Mouse (Mus musculus) lung, embryonic 16.5 days (tissue): Measurements from ENCODE around the gene Pla2g10. TPM values are rescaled to one million over a fixed set of nuclear protein-coding genes. Genes with fewer than 3 reads are reported as not detected.
"Not testable (repeated sequence)": the region's sequence is repeated elsewhere in the genome, so short reads cannot be mapped to it uniquely, and the experiment has no call there.

Experiments used
- ATAC-seq: fragments of 200-750 bp; cut with Nextera tagmentation; 2 replicates; pipeline ENCODE4 v1.8.0; 2017; ENCODE audit warnings: low read depth, mild to moderate bottlenecking, moderate library complexity
- H3K27ac ChIP-seq: fragments of 300-500 bp; sonication (generic); 2 replicates; pipeline ENCODE4 v1.5.1; 2014; ENCODE audit warnings: mild to moderate bottlenecking, control low read depth, low read length
- H3K27me3 ChIP-seq: fragments of 300-500 bp; sonication (generic); 2 replicates; pipeline ENCODE4 v1.6.1; 2014; ENCODE audit warnings: low read depth, low read length, mixed read lengths; ENCODE audit not compliant: control insufficient read depth, insufficient read depth
- H3K36me3 ChIP-seq: fragments of 300-500 bp; sonication (generic); 2 replicates; pipeline ENCODE4 v1.6.1; 2014; ENCODE audit warnings: low read length; ENCODE audit not compliant: control insufficient read depth, insufficient read depth
- H3K4me1 ChIP-seq: fragments of 300-500 bp; sonication (generic); replicated peaks from 2 replicates; pipeline ENCODE4 v1.6.1; 2014; ENCODE audit warnings: low read length, mixed read lengths; ENCODE audit not compliant: control insufficient read depth, insufficient read depth
- H3K4me2 ChIP-seq: fragments of 300-500 bp; sonication (generic); 2 replicates; pipeline ENCODE4 v1.6.1; 2014; ENCODE audit warnings: low read depth, low read length, control low read depth
- H3K4me3 ChIP-seq: fragments of 300-500 bp; sonication (generic); 2 replicates; pipeline ENCODE4 v1.5.1; 2014; ENCODE audit warnings: mild to moderate bottlenecking, low read length, control low read depth
- H3K9ac ChIP-seq: fragments of 300-500 bp; sonication (generic); 2 replicates; pipeline ENCODE4 v1.6.1; 2014; ENCODE audit warnings: low read length, control low read depth
- H3K9me3 ChIP-seq: fragments of 300-500 bp; sonication (generic); 2 replicates; pipeline ENCODE4 v1.6.1; 2016; ENCODE audit warnings: low read length; ENCODE audit not compliant: control insufficient read depth
- WGBS: fragments of 180-500 bp; shearing (Covaris S2); extraction: QIAGEN DNeasy Blood & Tissue Kit; methylation state at CpG from one replicate; pipeline ENCODE4 v1.1.7; 2014; 5-methylcytosine and 5-hydroxymethylcytosine counted together
- polyA plus RNA-seq: library from polyadenylated mRNA; unstranded; fragments of >200 nt; fragmentation: Nextera tagmentation; extraction: Ambion mirVana; gene quantifications from 2 replicates; pipeline ENCODE4 v1.2.1, GENCODE M21; 2015

The Pla2g10 gene
- 4.0 TPM in 2 replicates for polyA plus RNA-seq

- H3K27ac ChIP-seq: no peak within 1 kb of the TSS
- H3K9me3 ChIP-seq: no peaks in the 10 kb centered on the region
- H3K4me2 ChIP-seq: peak within 1 kb of the TSS; percentile 28
- peaks cover 2% of the 10 kb centered on the region; the same call in 1 of the 2 replicates for H3K4me1 ChIP-seq
- no peaks in the 10 kb centered on the region for H3K36me3 ChIP-seq
- no peak within 1 kb of the TSS for H3K9ac ChIP-seq
- 0 out of 2 replicates have a peak, but pooled peaks have one; percentile 36 for ATAC-seq
- 10% methylated on average over 26 of the region's 26 CpGs for WGBS
- H3K4me3 ChIP-seq: no peak within 1 kb of the TSS
- H3K27me3 ChIP-seq: no peaks in the 10 kb centered on the region
These were observed at the start of gene Pla2g10 for GRCm38 (mm10) chr16:13730285-13731255. Gene Pla2g10 (minus strand): TSS chr16:13730983.

DNA sequence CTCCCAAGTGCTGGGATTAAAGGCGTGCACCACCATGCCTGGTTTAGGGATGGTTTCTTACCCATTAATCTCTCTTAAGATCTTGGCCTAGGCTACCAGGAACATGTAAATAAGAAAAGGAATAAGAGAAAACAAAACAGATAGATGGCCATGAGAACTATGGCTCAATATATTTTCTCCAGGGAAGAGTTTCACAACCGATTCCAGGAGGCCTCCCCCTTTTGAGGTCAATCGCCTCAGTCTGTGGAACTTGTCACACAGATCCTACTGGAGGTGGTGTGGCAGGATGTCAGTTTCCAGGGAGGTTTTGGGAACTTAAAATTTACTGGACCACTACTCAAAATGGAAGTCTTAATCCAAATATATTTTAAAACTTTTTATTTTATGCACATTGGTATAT is 43.9 kb upstream of the Pla2g10 start:
- not testable (repeated sequence) for H3K9me3 ChIP-seq, H3K9ac ChIP-seq, ATAC-seq, H3K36me3 ChIP-seq, H3K4me3 ChIP-seq, H3K27me3 ChIP-seq, H3K4me1 ChIP-seq, H3K27ac ChIP-seq, H3K4me2 ChIP-seq
- WGBS: 78% methylated on average over 3 of the region's 3 CpGs

GRCm38 (mm10) chr16:13774011-13774410 is 43.2 kb upstream of the Pla2g10 start:
- ATAC-seq, H3K4me2 ChIP-seq: not testable (repeated sequence)
- 59% methylated on average over 2 of the region's 2 CpGs for WGBS

DNA sequence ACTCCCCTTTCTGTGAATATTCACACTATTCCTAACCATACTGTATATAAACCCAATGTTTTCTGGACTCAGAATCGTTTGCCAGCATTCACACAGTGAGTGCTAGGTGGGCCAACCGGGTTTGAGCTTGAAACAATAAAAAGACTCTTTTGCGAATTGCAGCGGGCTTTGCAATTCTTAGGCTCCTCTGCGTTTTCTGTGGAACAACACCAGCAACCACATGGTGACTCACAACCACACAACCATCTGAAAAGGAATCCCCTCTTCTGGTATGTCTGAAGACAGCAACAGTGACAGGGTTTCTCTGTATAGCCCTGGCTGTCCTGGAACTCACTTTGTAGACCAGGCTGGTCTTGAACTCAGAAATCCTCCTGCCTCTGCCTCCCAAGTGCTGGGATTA is 41.3 kb upstream of the Pla2g10 start:
- not testable (repeated sequence) for H3K4me3 ChIP-seq, H3K36me3 ChIP-seq, ATAC-seq, H3K27me3 ChIP-seq, H3K9ac ChIP-seq, H3K4me2 ChIP-seq, H3K27ac ChIP-seq, H3K9me3 ChIP-seq, H3K4me1 ChIP-seq
- 82% methylated on average over 5 of the region's 5 CpGs for WGBS

More at GRCm38 (mm10) chr16:13774011-13774410, 43.2 kb upstream of the Pla2g10 start:
- H3K9ac ChIP-seq, H3K36me3 ChIP-seq, H3K4me1 ChIP-seq, H3K4me3 ChIP-seq, H3K27ac ChIP-seq, H3K27me3 ChIP-seq, H3K9me3 ChIP-seq: not testable (repeated sequence)

GRCm38 (mm10) chr16:13771603-13772002 is 40.8 kb upstream of the Pla2g10 start:
- 58% methylated on average over 4 of the region's 4 CpGs for WGBS
- not testable (repeated sequence) for H3K4me2 ChIP-seq, H3K4me3 ChIP-seq, H3K9ac ChIP-seq, ATAC-seq, H3K27me3 ChIP-seq, H3K36me3 ChIP-seq, H3K4me1 ChIP-seq, H3K9me3 ChIP-seq, H3K27ac ChIP-seq

- Histone ChIP-seq H3K9ac (no peak overlapping the region), H3K9me3 (no peaks in the 10 kb centered on the region), H3K4me1 (no peaks in the 10 kb centered on the region), H3K36me3 (no peaks in the 10 kb centered on the region), H3K4me2 (no peak overlapping the region), H3K27ac (no peak overlapping the region), H3K27me3 (no peaks in the 10 kb centered on the region), H3K4me3 (no peak overlapping the region)
- no peak for ATAC-seq
These were observed 35.6 kb upstream of the Pla2g10 start for GRCm38 (mm10) chr16:13766367-13766766.

GRCm38 (mm10) chr16:13764519-13764918 is 33.7 kb upstream of the Pla2g10 start:
- Histone ChIP-seq H3K4me1 (no peaks in the 10 kb centered on the region), H3K4me3 (no peak overlapping the region), H3K9me3 (no peaks in the 10 kb centered on the region), H3K4me2 (no peak overlapping the region), H3K27ac (no peak overlapping the region), H3K36me3 (no peaks in the 10 kb centered on the region), H3K27me3 (no peaks in the 10 kb centered on the region), H3K9ac (no peak overlapping the region)
- WGBS: 80% methylated on average over 3 of the region's 3 CpGs
- ATAC-seq: no peak

DNA sequence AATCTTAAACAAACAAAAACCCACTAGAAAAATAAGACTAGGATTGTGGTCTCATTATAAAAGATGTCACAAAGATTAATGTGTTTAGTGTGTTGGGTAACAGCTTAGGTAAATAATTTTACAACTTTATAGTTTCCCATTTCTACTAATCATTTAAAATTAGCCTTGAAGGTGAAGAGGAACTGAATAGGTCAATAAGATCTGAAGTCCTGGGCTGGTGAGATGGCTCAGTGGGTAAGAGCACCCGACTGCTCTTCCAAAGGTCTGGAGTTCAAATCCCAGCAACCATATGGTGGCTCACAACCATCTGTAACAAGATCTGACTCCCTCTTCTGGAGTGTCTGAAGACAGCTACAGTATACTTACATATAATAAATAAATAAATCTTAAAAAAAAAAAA is 32.0 kb upstream of the Pla2g10 start:
- not testable (repeated sequence) for H3K36me3 ChIP-seq, ATAC-seq, H3K4me1 ChIP-seq, H3K4me2 ChIP-seq, H3K27me3 ChIP-seq, H3K27ac ChIP-seq, H3K4me3 ChIP-seq, H3K9me3 ChIP-seq, H3K9ac ChIP-seq
- 65% methylated on average over 1 of the region's 1 CpGs for WGBS

- no peak overlapping the region for H3K9ac ChIP-seq
- no peaks in the 10 kb centered on the region for H3K27me3 ChIP-seq
- WGBS: 87% methylated on average over 2 of the region's 2 CpGs
- H3K4me3 ChIP-seq: no peak overlapping the region
- no peaks in the 10 kb centered on the region for H3K4me1 ChIP-seq
- H3K9me3 ChIP-seq: no peaks in the 10 kb centered on the region
- ATAC-seq: no peak
- no peak overlapping the region for H3K4me2 ChIP-seq
- H3K27ac ChIP-seq: no peak overlapping the region
- no peaks in the 10 kb centered on the region for H3K36me3 ChIP-seq
These were observed 27.0 kb upstream of the Pla2g10 start for GRCm38 (mm10) chr16:13757823-13758222.
